Mouse (Mus musculus): ENCODE measurements at regions not wholly inside any gene's neighbourhood (a gene's known extent, or its start where the extent isn't known, plus 50 kb on each side); places are given as distances from the start of the nearest gene placed in this dataset.
A peak's percentile ranks its signal among the peaks of the same experiment; 100 is the strongest.
"Not testable (repeated sequence)": the region's sequence is repeated elsewhere in the genome, so short reads cannot be mapped to it uniquely, and the experiment has no call there.

DNA sequence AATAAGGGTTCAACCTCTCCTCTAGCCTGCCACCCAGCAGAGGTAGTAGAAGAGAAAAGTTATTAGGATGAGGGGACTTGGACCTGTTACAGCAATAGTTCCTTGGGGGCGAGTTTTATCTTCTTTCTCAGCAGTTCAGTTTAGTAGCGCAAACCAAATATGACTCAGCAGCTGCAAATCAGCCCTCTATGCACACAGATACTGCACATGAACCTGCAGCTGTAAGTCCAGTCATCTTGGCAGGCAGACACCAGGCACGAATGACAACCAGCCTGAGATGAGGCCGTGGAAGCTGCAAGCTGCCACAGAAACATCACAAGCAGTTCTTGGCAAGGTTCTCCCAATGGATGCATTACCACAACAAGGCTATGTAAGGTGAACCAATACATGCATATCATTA is 327.0 kb upstream of the Akr1e1 start:
- no peak for DNase-seq (ENCODE audit: low spot score in 2 of 2)

DNA sequence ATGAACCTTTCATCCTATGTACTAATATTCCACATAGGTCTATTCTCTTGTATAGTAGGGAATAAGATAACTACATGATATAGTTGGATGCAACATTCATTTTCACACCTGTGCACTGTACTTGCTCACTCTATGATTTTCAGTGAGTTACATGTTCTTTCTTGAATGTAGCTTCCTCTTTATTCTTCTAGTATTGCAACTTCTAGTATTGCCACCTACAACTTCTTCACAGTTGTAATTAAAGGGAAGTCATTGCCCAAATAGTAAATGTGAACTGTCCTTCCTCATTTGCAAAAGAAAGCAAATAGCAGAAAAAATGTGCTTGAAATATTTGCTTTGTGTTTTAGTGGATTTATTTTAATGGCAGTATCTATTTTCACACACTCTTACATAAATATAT is 330.9 kb upstream of the Akr1e1 start:
- DNase-seq (ENCODE audit: low spot score in 2 of 2), result no peak

DNA sequence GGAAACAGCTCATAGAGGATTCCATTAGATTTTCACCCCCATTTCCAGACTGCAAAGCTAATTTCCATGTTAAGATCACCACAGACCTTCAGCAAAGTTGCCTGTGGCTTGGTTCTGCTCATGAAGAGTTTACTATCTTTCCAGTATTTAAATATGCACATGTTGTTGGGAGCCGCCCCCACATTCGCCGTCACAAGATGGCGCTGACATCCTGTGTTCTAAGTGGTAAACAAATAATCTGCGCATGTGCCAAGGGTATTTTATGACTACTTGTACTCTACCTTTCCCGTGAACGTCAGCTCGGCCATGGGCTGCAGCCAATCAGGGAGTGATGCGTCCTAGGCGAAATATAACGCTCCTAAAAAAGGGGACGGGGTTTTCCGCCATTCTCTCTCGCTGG is 333.5 kb upstream of the Akr1e1 start:
- peak; percentile 18 to 38 for DNase-seq (ENCODE audit: low spot score in 2 of 2)

DNA sequence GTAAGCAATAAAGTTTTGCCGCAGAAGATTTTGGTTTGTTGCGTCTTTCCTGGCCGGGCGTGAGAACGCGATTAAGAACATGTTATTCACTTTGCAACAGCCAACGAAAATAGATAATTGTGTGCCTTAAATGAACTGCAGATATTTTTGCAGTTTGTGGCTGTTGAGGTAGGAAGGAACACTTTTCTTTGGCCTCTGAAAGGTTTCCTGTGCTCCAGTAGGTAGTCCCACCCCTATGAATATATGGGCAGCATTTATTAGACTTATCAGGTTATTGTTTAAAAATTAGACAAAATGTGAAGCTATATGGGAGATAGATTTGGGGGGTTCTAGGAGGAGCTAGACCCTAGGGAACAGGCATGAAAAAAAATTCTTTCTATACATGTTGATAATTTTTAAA is 334.1 kb upstream of the Akr1e1 start:
- DNase-seq (ENCODE audit: low spot score in 2 of 2), result no peak

DNA sequence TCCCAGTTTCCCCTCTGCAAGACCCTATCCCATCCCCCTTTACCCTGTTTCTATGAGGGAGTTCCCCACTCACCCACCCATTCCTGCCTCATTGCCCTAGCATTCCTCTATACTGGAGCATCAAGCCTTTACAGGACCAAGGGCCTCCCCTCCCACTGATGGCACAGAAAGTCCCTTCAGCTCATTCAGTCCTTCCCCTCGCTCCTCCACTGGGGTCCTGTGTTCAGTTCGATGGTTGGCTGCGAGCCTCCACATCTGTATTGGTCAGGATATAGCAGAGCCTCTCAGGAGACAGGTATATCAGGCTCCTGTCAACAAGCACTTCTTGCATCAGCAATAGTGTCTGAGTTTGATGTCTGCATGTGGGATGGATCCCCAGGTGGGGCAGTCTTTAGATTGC is 346.4 kb upstream of the Akr1e1 start:
- DNase-seq (ENCODE audit: low spot score in 2 of 2), result no peak

DNA sequence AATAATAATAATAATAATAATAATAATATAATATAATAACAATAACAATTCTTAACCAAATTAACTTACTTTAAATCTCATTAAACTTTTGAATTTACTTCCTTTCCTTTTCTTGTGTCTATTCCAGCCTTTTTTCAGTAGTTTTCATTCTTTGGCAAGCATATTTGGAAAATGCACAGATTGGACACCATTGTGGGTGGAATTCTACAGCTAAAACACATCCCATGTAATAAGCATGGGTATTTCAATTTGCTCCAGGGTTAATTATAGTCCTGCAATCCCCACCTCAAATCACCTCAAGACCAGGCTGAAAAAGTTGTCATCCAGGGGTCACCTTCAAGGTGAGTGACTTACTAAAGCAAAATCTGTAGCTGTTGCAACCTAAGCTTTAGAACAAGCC is 355.9 kb upstream of the Akr1e1 start:
- no peak for DNase-seq (ENCODE audit: low spot score in 2 of 2)

DNA sequence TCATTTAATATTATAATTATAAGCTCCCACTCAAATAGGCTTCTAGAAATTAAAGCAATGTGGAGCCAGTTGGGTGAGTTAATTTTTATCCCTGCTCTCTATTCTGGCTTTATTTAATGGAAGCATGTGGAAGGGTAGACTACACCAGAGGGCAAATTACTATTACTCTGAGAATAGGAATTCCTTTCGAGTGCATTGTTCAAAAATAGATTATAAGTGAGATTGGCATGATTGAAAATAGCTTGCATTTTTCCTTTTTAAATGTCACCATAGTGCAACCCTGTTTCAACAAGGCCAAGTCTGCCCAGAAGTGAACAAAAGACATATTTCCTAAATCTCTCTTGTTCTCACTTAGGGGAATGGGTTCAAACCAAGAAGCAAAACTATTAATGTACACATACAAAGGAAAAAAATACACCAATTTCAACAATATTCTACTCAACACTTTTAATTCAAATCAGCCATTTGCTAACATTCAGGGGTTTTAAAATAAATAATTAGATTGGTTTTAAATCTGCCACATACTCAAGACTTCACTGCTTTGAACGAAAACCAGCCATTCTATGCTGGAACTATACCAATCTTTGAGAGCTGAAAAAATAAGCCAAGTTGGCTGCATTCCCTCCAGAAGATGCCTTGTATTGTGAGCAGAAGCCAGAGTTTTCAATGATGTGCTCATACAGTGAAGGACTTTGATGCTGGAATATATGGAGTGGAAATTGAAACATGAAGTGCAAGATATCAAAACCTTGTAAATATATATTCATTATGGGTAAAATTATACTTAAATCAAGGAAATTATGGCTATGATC is 361.3 kb upstream of the Akr1e1 start:
- no peak for DNase-seq (ENCODE audit: low spot score in 2 of 2)

DNA sequence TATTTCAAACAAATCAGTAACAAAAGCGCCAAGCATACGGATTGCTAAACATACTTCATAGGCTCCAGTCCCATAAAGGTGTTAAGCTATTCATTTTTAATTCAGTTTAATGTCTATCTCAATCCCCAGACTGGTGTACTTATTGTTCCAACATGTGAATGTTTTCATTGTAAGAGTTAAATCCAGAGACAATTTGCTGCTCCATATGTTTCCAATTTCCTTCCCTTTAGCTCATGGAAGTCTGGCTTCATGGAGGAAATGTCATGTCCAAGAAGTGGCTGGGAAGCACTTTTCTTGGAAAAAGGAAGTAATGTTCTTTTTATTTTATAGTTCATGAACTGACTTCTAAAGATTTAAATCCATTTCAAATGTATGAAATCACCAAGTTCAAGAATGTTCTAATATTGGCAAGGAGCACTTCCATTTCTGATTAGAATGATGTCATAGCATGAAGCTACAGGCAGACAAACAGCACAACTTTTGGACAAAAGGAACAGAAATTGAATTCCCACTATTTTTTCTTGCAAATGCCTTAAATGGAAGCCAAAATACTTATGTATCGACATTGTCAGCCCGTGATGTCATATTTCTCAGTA is 362.6 kb upstream of the Akr1e1 start:
- no peak for DNase-seq (ENCODE audit: low spot score in 2 of 2)

DNA sequence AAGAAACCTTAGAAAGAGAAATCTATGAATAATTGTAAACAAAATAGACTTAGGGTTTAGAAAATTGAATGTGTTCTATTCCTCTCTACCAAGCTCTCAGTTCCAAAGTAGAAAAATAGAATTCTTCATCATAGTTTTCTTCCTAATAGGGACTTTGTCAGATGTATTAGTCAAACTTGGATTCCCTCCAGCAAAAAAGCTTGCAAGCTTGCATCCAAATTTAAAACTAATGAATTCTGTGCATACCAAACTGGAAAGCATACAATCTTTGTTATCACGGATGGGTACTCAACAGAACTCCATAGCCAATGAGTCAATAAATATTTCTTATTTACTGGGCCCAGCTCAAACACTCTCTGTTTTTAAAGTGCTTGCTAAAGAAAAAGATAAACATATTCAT is 383.9 kb upstream of the Akr1e1 start:
- DNase-seq (ENCODE audit: low spot score in 2 of 2), result no peak

DNA sequence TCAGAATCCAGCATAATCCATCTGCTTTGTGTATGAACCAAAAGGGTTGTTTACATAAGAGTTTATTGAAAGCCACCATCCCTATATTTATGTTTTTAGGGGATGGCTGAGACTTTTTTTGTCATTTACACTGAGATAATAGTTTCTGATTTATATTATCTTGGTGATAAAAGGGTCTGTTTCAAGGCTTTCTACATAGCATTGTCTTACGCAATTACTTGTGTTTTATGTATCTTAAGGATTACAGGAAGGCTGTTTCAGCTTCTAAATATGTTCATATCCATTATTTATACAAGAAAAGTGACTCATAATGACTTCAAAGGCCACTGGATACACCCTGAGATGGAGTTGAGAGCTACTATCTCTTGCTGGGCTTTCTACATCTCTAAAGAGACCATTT is 399.3 kb upstream of the Akr1e1 start:
- no peak for DNase-seq (ENCODE audit: low spot score in 2 of 2)

DNA sequence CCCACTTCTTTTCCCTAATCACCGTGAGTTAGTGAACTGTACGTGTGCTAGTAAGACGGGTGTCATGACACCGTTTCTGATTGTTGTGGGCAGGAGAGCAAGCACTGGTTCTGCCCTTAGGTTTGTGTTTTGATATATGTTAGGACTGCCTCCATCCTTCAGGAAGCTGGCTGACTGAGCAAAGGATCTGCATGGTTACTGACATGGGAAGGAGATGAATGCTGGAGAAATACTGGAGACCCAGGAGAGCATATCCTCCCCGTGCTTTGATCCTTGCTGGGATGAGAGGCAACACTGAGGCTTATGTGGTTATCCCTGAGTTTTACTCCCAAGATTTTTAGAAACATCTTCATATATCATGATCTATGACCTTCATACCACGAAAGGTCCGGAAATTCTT is 413.5 kb upstream of the Akr1e1 start:
- no peak for DNase-seq (ENCODE audit: low spot score in 2 of 2)

DNA sequence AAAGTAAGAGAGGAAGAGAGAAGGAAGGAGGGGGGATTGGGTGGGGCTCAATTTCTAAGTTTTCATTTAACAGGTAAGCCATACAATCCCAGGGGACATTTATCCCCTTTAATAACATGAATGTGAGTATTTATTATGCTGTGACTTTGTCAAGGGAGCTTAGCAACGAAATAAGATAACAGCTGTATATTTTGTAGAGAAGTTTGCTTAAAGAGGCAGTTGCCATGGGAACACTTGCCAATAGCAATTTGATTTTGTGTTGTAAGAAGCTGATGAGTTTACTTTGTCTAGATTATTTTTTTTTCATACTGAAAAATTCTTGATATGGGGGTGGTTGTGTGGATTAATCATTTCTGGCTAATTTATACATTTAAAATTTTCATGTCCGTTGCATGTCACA is 450.9 kb upstream of the Akr1e1 start:
- no peak for DNase-seq (ENCODE audit: low spot score in 2 of 2)

DNA sequence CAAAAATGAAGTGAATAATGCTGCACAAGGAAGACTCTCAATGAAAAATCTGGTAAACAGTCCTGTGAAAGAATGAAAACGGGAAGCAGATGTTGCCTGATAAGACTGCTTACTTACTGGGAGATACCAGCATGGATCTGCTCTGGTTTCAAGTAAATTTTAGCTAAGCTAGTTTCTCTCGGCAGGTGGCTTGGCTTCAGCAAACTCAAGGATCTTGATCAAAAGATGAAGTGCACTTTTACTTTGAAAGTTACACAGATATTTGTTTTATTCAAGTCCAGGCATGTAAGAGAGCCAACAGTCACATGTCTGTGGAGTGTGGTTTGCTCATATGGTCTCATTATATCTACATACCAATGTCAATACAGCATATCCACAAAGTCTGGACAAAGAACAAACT is 451.5 kb upstream of the Akr1e1 start:
- DNase-seq (ENCODE audit: low spot score in 2 of 2), result no peak

DNA sequence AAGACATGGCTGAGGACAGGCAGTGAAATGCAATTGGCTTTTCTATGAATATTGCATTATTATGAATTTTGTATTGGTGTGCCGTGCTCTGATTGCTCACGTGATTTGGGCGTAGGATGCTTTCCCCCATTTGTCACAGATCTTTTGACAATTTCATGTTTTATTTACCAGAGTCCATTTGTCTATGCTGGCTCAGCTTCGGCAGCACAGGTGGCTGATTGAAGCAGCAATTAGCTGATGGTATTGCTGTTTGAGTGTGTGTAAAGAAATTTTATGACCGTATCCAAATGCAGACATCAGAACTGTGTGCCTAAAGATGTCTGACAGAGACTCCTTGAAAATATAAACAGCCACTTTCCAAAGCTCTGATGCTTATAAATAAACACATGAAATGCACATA is 498.5 kb upstream of the Akr1e1 start:
- no peak for DNase-seq (ENCODE audit: low spot score in 2 of 2)

DNA sequence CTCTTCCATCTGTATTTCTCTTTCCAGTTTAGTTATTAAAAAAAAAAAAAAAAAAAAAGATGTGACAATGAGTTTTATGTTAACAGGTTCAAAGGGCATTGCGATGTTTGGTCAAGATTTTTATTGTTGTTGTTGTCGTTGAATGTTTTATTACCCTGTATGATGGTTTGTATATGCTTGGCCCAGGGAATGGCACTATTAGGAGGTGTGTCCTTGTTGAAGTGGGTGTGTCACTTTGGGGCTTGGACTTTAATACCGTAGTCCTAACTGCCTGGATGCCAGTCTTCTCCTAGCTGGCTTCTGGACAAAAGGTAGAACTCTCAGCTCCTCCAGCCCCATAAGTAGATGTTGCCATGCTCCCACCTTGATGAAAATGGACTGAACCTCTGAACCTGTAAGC is 545.9 kb upstream of the Akr1e1 start:
- DNase-seq (ENCODE audit: low spot score in 2 of 2), result no peak

DNA sequence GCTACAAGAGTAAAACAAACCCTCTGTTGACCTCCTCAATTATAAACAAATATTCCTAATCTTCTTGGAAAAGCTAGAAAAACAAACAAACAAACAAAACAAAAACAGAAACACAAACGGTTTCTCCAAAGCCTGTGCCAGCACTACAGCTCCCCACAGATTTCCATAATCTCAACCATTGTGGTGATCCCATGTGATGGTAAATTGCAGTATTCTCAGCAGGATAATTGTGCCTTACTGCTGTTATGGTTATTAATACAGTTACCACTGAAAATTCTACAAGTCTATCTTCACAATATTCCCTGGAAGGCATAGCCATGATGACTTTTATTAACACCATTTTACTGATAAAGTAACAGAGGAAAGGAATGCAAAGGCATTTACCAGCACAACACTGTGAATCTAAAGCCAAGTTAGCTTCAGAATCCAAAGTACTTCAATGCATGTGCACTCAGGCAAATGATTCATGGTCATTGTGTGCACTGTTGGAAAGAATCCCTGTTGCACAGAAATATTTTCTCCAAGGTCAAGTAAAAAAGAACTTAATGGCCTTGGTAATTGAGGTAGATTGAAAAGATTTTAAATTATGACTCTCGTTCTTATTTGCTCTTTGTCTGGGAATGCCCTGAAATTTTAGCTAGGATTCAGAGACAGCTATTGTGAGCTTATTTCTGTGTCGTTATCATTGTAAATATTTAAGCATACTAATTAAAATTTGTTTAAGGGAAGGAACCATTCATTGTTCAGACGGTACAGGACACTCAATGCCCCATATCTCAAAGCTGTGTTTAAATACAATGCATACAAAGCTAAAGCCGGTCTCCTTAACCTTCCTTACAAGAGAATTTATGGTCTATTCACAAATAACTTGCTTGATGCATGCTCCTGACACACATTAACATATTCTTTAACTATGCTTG is 551.1 kb upstream of the Akr1e1 start:
- no peak for DNase-seq (ENCODE audit: low spot score in 2 of 2)

DNA sequence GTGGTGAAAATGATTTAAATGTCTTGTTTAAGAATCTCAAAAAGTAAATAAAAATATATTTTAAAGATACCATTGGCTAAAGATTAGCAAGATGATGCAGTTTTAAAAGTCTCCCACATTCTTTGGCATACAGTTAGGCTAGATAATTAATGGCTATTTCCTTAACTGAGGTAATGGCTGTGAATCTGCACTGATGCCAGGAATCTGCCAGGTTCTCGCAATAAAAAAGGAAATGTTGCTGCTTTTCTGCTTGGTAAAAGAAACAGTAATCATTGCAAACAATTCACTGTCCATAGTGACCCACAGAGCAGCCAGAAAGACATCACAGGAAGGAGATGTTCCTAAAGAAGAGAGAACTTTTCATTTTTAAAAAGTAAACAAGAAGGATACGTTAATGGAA is 557.7 kb upstream of the Akr1e1 start:
- DNase-seq (ENCODE audit: low spot score in 2 of 2), result no peak

DNA sequence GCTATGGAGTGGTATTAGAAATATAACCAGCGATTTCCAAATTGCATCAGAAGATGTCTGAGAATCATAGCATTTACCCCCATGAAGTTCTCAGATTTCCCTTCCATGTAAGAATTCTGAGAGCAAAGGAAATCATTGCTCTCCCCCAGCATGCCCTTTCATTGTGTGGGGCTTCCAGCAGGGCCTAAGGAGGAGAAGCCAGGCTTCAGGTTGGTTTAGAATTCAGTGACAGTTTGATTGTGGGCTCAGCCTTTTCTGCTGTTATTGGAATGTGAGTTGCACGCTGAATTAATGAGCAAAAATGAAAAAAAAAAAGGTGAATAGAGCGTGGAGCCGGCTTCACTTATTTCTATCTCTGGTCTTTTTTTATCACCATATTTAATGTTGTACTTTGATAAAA is 570.0 kb upstream of the Akr1e1 start:
- DNase-seq (ENCODE audit: low spot score in 2 of 2), result no peak

DNA sequence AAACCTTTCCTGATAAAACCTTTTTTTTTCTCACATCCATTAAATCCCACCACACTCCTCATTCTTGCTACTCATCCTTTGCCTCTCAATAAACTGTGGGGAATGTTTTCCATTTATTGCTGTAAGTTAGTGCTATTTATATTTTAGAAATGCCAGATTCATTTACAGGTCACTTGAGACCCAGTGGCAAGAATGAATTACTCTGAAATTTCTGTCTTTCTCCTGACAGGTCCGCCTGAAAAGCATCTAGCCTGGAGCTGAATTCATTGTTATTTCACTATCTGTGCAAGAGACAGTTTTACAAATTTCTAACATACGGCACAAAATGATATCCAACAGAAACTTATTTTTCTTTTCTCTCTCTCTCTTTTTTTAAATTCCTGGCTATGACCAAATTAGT is 570.6 kb upstream of the Akr1e1 start:
- no peak for DNase-seq (ENCODE audit: low spot score in 2 of 2)

DNA sequence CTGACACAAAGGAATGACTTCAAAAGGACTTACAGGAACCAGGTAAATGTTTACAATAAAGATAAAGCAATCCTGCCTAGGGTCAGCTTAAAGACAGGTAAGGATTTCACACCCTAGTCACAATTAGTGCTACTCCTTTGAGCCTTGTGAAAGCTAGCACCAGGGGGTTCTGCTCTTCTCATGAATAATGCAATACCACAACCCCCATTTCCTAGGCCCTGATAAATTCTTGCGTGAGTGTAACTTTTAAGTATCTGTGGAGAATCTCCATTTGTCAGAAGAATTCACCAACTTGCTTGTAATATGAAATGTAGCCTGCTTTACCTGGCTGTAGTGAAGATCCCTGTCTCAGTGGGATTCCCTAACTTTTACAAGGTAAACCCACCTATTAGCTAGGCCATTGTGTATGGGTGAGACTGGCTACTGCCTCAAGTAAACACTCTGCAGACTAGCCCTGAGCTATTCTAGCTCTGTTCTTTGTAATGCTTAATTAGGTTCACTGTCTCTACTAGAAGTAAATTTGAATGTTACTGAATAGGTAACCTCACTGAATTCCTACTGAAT is 576.3 kb upstream of the Akr1e1 start:
- DNase-seq (ENCODE audit: low spot score in 2 of 2), result not testable (repeated sequence)

DNA sequence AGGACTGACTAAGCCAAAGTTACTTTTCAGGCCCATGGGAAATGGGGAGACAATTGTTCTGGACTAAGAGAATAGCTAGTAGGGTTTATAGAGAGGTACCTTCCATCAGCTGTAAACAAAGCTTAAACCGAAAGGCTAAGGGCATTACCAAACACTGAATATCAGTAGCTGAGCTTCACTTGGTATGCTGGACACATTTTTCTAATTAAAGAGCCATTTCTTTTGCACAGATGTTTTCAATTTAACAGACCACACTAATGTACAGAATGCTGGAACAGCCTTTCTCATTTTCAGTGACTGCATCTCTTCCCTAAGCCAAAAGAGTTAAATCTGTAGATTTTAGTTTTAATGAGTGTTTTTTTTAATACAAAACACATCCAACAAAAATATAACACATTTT is 593.8 kb upstream of the Akr1e1 start:
- no peak for DNase-seq (ENCODE audit: low spot score in 2 of 2)

DNA sequence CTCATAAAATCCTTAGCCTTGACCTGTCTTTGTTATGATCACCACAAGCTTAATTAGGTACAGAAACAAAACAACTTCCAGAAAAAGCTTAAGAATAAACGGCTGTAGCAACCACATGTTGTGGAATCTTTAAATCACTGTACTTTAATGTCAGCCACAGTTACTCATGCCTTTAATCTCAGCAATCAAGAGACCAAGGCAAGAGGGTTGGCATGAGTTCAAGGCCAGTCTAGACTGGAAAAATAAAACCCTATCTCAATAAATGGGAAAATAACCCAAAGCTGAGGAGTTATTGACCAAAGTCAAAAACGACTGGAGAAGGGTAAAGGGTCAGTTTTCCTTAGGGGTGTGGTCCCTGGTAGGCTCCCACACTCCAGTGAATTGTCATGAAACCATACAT is 595.2 kb upstream of the Akr1e1 start:
- no peak for DNase-seq (ENCODE audit: low spot score in 2 of 2)
